Mouse (Mus musculus): ENCODE results near the gene Plbd2.

DNA sequence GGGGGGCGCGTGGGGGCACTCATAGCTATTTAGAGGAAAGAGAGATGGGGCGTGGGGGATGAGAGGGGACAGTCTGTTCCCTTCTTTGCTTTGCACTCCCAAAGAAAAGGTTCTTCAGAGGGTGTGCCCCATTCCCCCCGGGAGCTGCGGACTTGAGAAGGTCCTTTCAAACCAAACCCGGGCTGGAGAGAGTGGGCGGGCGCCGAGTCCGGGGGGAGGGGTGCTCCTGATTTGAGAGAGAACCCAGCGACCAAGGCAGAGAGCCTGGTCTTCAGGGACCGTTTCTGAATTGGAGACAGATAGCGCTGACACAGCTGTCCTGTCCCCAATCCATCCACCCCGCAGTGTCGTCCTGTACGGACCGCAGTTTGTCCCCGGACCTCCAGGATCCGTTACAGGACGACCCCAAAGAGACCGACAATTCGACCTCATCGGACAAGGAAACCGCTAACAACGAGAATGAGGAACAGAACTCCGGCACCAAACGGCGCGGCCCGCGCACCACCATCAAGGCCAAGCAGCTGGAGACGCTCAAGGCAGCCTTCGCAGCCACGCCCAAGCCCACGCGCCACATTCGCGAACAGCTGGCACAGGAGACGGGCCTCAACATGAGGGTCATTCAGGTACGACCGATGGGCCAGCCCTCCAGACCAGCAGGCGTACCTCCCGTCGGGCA is 68.3 kb downstream of the Plbd2 start:
- TF ChIP-seq MYOD1 (IDR thresholded peaks at IDR 0.05; ENCODE audit: control insufficient read depth, insufficient read length, low read depth) (no peak), MAX (IDR thresholded peaks at IDR 0.05) (no peak), CTCF (IDR thresholded peaks at IDR 0.05; ENCODE audit: control insufficient read depth, insufficient read depth, insufficient read length) (no peak), USF1 (IDR thresholded peaks at IDR 0.05; ENCODE audit: low read depth) (no peak), CEBPB (IDR thresholded peaks at IDR 0.05; ENCODE audit: low read depth) (no peak), MYOG (IDR thresholded peaks at IDR 0.05; ENCODE audit: control insufficient read depth, extremely low read depth, insufficient read length) (no peak)

All from C2C12 (cell line).